Mouse (Mus musculus): ENCODE measurements around the gene Olfr1411. TPM values are rescaled to one million over a fixed set of nuclear protein-coding genes. Genes with fewer than 3 reads are reported as not detected.
A peak's percentile ranks its signal among the peaks of the same experiment; 100 is the strongest.

Gene Olfr1411
- total and polyA plus RNA-seq, 3 experiments: not detected

DNA sequence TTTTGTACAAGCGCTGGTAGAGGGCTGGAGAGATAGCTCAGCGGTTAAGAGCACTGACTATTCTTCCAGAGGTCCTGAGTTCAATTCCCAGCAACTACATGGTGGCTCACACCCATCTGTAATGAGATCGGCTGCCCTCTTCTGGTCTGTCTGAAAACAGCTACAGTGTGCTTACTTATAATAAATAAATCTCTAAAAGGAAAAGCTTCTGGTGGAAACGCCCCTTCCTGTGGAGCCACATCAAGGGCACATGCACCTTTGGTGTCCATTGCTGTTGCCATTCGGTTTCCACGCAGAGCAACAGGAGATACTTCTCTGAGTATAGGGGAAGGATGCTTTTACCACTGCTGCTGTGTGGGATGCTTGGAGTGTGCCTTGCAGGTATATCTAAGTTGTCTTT lies 38.7 kb downstream of the Olfr1411 start (continued):
- TF ChIP-seq USF2 (IDR thresholded peaks at IDR 0.05; ENCODE audit: borderline replicate concordance in 1 of 2, insufficient read depth in 1 of 2, low read depth in 1 of 2, low read length in 2 of 2) (no peak), JUND (IDR thresholded peaks at IDR 0.05; ENCODE audit: low read depth, low read length) (no peak), MEF2A (IDR thresholded peaks at IDR 0.05; ENCODE audit: extremely low read depth, insufficient replicate concordance, low read depth, low read length, poor library complexity, severe bottlenecking) (no peak), ZKSCAN1 (IDR thresholded peaks at IDR 0.05; ENCODE audit: low read depth, low read length) (no peak), TCF12 (IDR thresholded peaks at IDR 0.05; ENCODE audit: low read depth, low read length) (no peak), TBP (IDR thresholded peaks at IDR 0.05; ENCODE audit: low read depth, low read length) (0 out of 2 replicates have a peak, but pooled peaks have one; percentile 24)

DNA sequence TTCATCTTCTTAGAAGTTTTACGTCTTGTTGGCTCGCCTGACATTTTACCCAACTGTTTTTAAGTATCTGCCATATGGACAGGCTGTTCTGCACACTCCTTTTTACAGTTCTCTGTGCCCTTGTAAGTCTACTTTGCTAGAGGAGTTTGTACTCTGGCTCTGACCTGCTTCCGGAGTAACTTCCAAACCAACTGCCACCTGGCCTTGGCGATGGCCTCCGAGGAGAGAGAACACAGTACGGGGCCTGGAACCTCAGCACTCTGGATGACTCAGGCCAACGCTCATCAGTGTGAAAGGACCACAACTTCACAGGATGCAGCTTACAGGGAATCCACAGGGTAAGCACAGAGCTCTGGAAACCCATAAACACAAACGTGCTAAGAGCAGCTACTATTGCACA lies 39.5 kb downstream of the Olfr1411 start:
- H3K9me3 ChIP-seq (replicated peaks; ENCODE audit: insufficient read depth, low read length): no peaks in the 10 kb centered on the region
- TF ChIP-seq MEF2A (IDR thresholded peaks at IDR 0.05; ENCODE audit: extremely low read depth, insufficient replicate concordance, low read depth, low read length, poor library complexity, severe bottlenecking) (no peak), ETS1 (IDR thresholded peaks at IDR 0.05; ENCODE audit: low read depth, low read length) (no peak), CTCF (IDR thresholded peaks at IDR 0.05 in 2 of 3, conservative IDR thresholded peaks at IDR 0.05 in 1 of 3; ENCODE audit: control insufficient read depth in 1 of 3, insufficient read depth in 1 of 3, low read depth in 2 of 3, low read length in 3 of 3, poor library complexity in 1 of 3, severe bottlenecking in 1 of 3) (no peak), POLR2A (IDR thresholded peaks at IDR 0.05; ENCODE audit: control insufficient read depth in 1 of 2, insufficient read depth in 1 of 2, low read depth in 1 of 2, low read length in 2 of 2, poor library complexity in 1 of 2) (no peak), BHLHE40 (IDR thresholded peaks at IDR 0.05; ENCODE audit: borderline replicate concordance, low read depth, low read length) (no peak), ELF1 (IDR thresholded peaks at IDR 0.05; ENCODE audit: low read depth, low read length) (no peak), TBP (IDR thresholded peaks at IDR 0.05; ENCODE audit: low read depth, low read length) (no peak), USF1 (IDR thresholded peaks at IDR 0.05; ENCODE audit: low read depth, low read length) (no peak), NELFE (IDR thresholded peaks at IDR 0.05; ENCODE audit: low read depth, low read length) (no peak), JUND (IDR thresholded peaks at IDR 0.05; ENCODE audit: low read depth, low read length) (no peak), ZNF384 (IDR thresholded peaks at IDR 0.05; ENCODE audit: low read depth, low read length) (no peak), UBTF (IDR thresholded peaks at IDR 0.05; ENCODE audit: borderline replicate concordance, insufficient read depth, low read depth, low read length) (no peak), MYB (IDR thresholded peaks at IDR 0.05; ENCODE audit: low read depth, low read length) (no peak), KAT2A (conservative IDR thresholded peaks at IDR 0.05; ENCODE audit: low read depth, low read length) (no peak), CHD2 (IDR thresholded peaks at IDR 0.05; ENCODE audit: low read length) (no peak), GATA1 (IDR thresholded peaks at IDR 0.05; ENCODE audit: low read depth, low read length) (no peak), E2F4 (IDR thresholded peaks at IDR 0.05; ENCODE audit: borderline replicate concordance, low read depth, low read length) (no peak), MAFK (IDR thresholded peaks at IDR 0.05; ENCODE audit: borderline replicate concordance, low read depth, low read length) (no peak), HCFC1 (IDR thresholded peaks at IDR 0.05; ENCODE audit: low read depth, low read length) (no peak)
- no peak overlapping the region for H3K4me3 ChIP-seq (ENCODE audit: control insufficient read depth in 1 of 2, insufficient read depth in 1 of 2, low read depth in 2 of 2, low read length in 2 of 2)
- no peak overlapping the region for H3K9ac ChIP-seq (ENCODE audit: control insufficient read depth, low read depth, low read length, poor library complexity, severe bottlenecking)
- H3K27me3 ChIP-seq (ENCODE audit: control insufficient read depth in 1 of 2, insufficient read depth in 2 of 2, low read length in 2 of 2): no peaks in the 10 kb centered on the region
- no peak overlapping the region for H3K27ac ChIP-seq (ENCODE audit: control insufficient read depth, low read depth, low read length)
- H3K4me1 ChIP-seq (ENCODE audit: control insufficient read depth in 1 of 2, insufficient read depth in 2 of 2, low read length in 2 of 2): no peaks in the 10 kb centered on the region
- no peak for DNase-seq (ENCODE audit: low read depth, low spot score)
- H3K36me3 ChIP-seq (ENCODE audit: control insufficient read depth in 1 of 2, insufficient read depth in 2 of 2, low read length in 2 of 2): peaks cover 0 to 2% of the 10 kb centered on the region in 2 experiments; a peak in 1 of 4 replicates
- H3K79me2 ChIP-seq (ENCODE audit: control insufficient read depth, insufficient read depth, low read length, poor library complexity): peaks cover 1% of the 10 kb centered on the region; the same call in 1 of the 2 replicates
